Comparison of ENCODE assay signal across 8 mouse cellular contexts in the genomic region with DNA sequence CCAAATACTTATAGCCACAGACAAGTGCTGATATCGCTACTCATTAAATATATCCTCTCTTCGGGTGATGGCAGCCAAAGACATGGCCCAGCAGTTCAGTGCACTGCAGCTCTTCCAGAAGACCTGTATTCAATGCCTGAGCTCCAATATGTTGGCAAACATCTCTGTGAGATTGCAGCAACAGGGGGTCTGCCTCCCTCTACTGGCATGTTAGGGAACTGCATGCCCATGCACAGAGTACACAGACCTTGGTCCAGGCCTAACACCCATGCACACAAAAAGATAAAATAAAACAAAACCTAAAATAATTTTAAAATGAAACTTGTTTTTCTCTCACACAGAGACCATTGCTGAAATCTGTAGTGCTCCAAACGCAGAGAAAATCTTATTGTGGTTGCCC.
A peak's percentile ranks its signal among the peaks of the same experiment; 100 is the strongest.
DNase-seq lines count a peak whose midpoint lies in the region; ATAC-seq lines count a peak whose summit lies in the region.
"Not testable (repeated sequence)": the region's sequence is repeated elsewhere in the genome, so short reads cannot be mapped to it uniquely, and the experiment has no call there.

No protein-coding gene starts in this region.

- peak; percentile 38 to 55 for DNase-seq in cerebellum, postnatal 36 days
- DNase-seq in gastrocnemius, adult 8-10 months (ENCODE audit: low spot score in 2 of 2) = peak; percentile 4 to 19
- DNase-seq in intestine, embryonic 14.5 days (ENCODE audit: low spot score) = peak; percentile 70
- DNase-seq in left cerebral cortex, adult 18-20 months (ENCODE audit: low spot score in 2 of 2) = peak; percentile 51 to 65
- DNase-seq in right cerebral cortex, adult 2 months (ENCODE audit: low spot score in 2 of 2) = peak; percentile 64 to 69
- DNase-seq in urinary bladder, postnatal 36 days (ENCODE audit: low spot score in 2 of 2) = peak; percentile 8 to 56

- not testable (repeated sequence) for H3K4me3 ChIP-seq in intestine, embryonic 14.5 days (ENCODE audit: low read depth, low read length)

- H3K27ac ChIP-seq in intestine, embryonic 14.5 days (ENCODE audit: low read depth) = not testable (repeated sequence)

- H3K4me1 ChIP-seq in intestine, embryonic 14.5 days (replicated peaks; ENCODE audit: control insufficient read depth, insufficient read depth, low read length) = not testable (repeated sequence)

- not testable (repeated sequence) for H3K27me3 ChIP-seq in intestine, embryonic 14.5 days (replicated peaks; ENCODE audit: control insufficient read depth, insufficient read depth, low read length)

- not testable (repeated sequence) for H3K9ac ChIP-seq in intestine, embryonic 14.5 days (ENCODE audit: low read length)

- H3K36me3 ChIP-seq in intestine, embryonic 14.5 days (ENCODE audit: control insufficient read depth, insufficient read depth, low read length) = not testable (repeated sequence)

- not testable (repeated sequence) for H3K4me2 ChIP-seq in intestine, embryonic 14.5 days (ENCODE audit: low read length)

- peak; percentile 59 for ATAC-seq in activated CD4-positive, CD25-positive, alpha-beta regulatory T cell, adult 4 months
- not testable (repeated sequence) for ATAC-seq in intestine, embryonic 14.5 days (replicated peaks; ENCODE audit: low FRiP score, low TSS enrichment, low read depth)
- peak; percentile 87 for ATAC-seq in megakaryocyte, adult 5-6 weeks (ENCODE audit: poor library complexity, severe bottlenecking)

- 31% methylated on average over 2 of the region's 3 CpGs for WGBS in intestine, embryonic 14.5 days

- H3K9me3 ChIP-seq in intestine, embryonic 14.5 days (ENCODE audit: control insufficient read depth, low read length) = not testable (repeated sequence)

Comparison
In these comparisons a context has a peak if more than half of its experiments do, and no peak if none do; other contexts are left out.
1. DNase-seq: peak in every context shown above with its lines; median percentile 70 in intestine, embryonic 14.5 days; 66 in right cerebral cortex, adult 2 months; 58 in left cerebral cortex, adult 18-20 months; 46 in cerebellum, postnatal 36 days; 32 in urinary bladder, postnatal 36 days; 12 in gastrocnemius, adult 8-10 months.